Mouse (Mus musculus): ENCODE data around the gene 2410131K14Rik.

GRCm38 (mm10) chr5:118304970-118305618 lies 60.1 kb downstream of the 2410131K14Rik start:
- no peak for TF ChIP-seq CTCF (conservative IDR thresholded peaks at IDR 0.05; ENCODE audit: low read length)
- no peak for TF ChIP-seq NANOG (IDR thresholded peaks at IDR 0.05; ENCODE audit: borderline replicate concordance, low read length)
